Mouse (Mus musculus) adrenal gland, adult 8-10 months (tissue): ENCODE results near the gene Zmynd10. TPM values are rescaled to one million over a fixed set of nuclear protein-coding genes. Genes with fewer than 3 reads are reported as not detected.

Source experiments
- total RNA-seq, 4 experiments: library from RNA; stranded (reverse); gene quantifications; 2 replicates each; pipeline ENCODE4 v1.2.4; 2022

Zmynd10 gene
- total RNA-seq, 4 experiments from 2014 or later: 0.41 to 1.7 (median 0.62) TPM; not detected in 1

Other genes starting within 250 kb of the Zmynd10 start
- 10 to 100 TPM; 11.6 to 19.6 (median 17.9) TPM for gene Hemk1, start 208.9 kb upstream of the Zmynd10 start, total RNA-seq
- 1 to 10 TPM; 1.0 to 1.6 (median 1.3) TPM for gene 6430571L13Rik, start 206.7 kb upstream of the Zmynd10 start, total RNA-seq
- gene Cacna2d2, start 147.7 kb upstream of the Zmynd10 start, total RNA-seq: 10 to 100 TPM in 2 of 4 experiments, 1 to 10 TPM in 2; 9.1 to 17.3 (median 11.7) TPM
- gene Tmem115, start 13.4 kb upstream of the Zmynd10 start, total RNA-seq: 10 to 100 TPM; 41.7 to 51.9 (median 46.5) TPM
- gene Cyb561d2, start 5.1 kb upstream of the Zmynd10 start, total RNA-seq: 10 to 100 TPM; 21.1 to 28.3 (median 25.1) TPM
- 10 to 100 TPM; 30.3 to 35.9 (median 32.0) TPM for gene Nprl2, start 5.1 kb upstream of the Zmynd10 start, total RNA-seq
- 10 to 100 TPM; 16.1 to 33.1 (median 26.2) TPM for gene Rassf1, start 4.3 kb downstream of the Zmynd10 start, total RNA-seq
- 10 to 100 TPM; 55.1 to 64.1 (median 61.8) TPM for gene Tusc2, start 16.0 kb downstream of the Zmynd10 start, total RNA-seq
- gene Hyal2, start 20.6 kb downstream of the Zmynd10 start, total RNA-seq: 10 to 100 TPM; 27.3 to 47.0 (median 36.3) TPM
- 10 to 100 TPM in 1 of 4 experiments, 1 to 10 TPM in 3; 7.7 to 14.2 (median 9.3) TPM for gene Hyal1, start 29.6 kb downstream of the Zmynd10 start, total RNA-seq
- gene Naa80, start 31.6 kb downstream of the Zmynd10 start, total RNA-seq: 10 to 100 TPM; 15.3 to 20.1 (median 17.0) TPM
- gene Hyal3, start 33.5 kb downstream of the Zmynd10 start, total RNA-seq: 1 to 10 TPM; 1.5 to 2.3 (median 2.0) TPM
- gene Ifrd2, start 40.3 kb downstream of the Zmynd10 start, total RNA-seq: 10 to 100 TPM; 36.7 to 49.1 (median 39.8) TPM
- gene Sema3b, start 61.9 kb downstream of the Zmynd10 start, total RNA-seq: 1 to 10 TPM; 5.0 to 7.7 (median 6.2) TPM
- gene Gnai2, start 88.1 kb downstream of the Zmynd10 start, total RNA-seq: 100 to 1,000 TPM; 229 to 382 (median 295) TPM
- gene Slc38a3, start 122.2 kb downstream of the Zmynd10 start, total RNA-seq: 1 to 10 TPM in 1 of 4 experiments, under 1 TPM in 3; 0.31 to 2.2 (median 0.74) TPM
- gene Gnat1, start 132.4 kb downstream of the Zmynd10 start, total RNA-seq: under 1 TPM in 1 of 4 experiments, not detected in 3; 0.74 TPM
- gene Sema3f, start 163.2 kb downstream of the Zmynd10 start, total RNA-seq: 10 to 100 TPM; 25.0 to 41.2 (median 29.8) TPM
- gene Rbm5, start 223.7 kb downstream of the Zmynd10 start, total RNA-seq: 100 to 1,000 TPM in 2 of 4 experiments, 10 to 100 TPM in 2; 91.2 to 204 (median 127) TPM